Mouse (Mus musculus) E14TG2a.4 (cell line): ENCODE data around the gene Rhog.

Experiments
- H3K27me3 ChIP-seq: 2 replicates; pipeline ENCODE4 v1.6.1; 2014; ENCODE audit warnings: low read length, control low read depth; ENCODE audit not compliant: insufficient read depth
- H3K36me3 ChIP-seq: 2 replicates; pipeline ENCODE4 v1.6.1; 2014; ENCODE audit warnings: low read length, control low read depth; ENCODE audit not compliant: insufficient read depth
- H3K4me1 ChIP-seq: replicated peaks from 2 replicates; pipeline ENCODE4 v1.6.1; 2014; ENCODE audit warnings: low read depth, low read length, control low read depth
- H3K4me3 ChIP-seq: replicated peaks from 2 replicates; pipeline ENCODE4 v1.5.1; 2014; ENCODE audit warnings: mild to moderate bottlenecking, low read length
- H3K9me3 ChIP-seq: 2 replicates; pipeline ENCODE4 v1.6.1; 2014; ENCODE audit warnings: low read length, control low read depth
- CTCF ChIP-seq: conservative IDR thresholded peaks from 2 replicates; pipeline ENCODE4 v1.5.1; 2014; ENCODE audit warnings: low read length
- NANOG ChIP-seq: IDR thresholded peaks from 2 replicates; pipeline ENCODE4 v1.6.1; 2014; ENCODE audit warnings: borderline replicate concordance, low read length, mixed read lengths
- POU5F1 ChIP-seq: IDR thresholded peaks from 2 replicates; pipeline ENCODE4 v1.6.1; 2014; ENCODE audit warnings: low read length, borderline replicate concordance

Gene Rhog

GRCm38 (mm10) chr7:102200576-102200975 is 55.3 kb downstream of the Rhog start:
- no peaks in the 10 kb centered on the region for H3K9me3 ChIP-seq
- peaks cover 74% of the 10 kb centered on the region for H3K4me1 ChIP-seq
- no peaks in the 10 kb centered on the region for H3K27me3 ChIP-seq
- TF ChIP-seq POU5F1 (no peak), CTCF (no peak), NANOG (no peak; the same call in 1 of the 2 replicates)
- H3K4me3 ChIP-seq = 0 out of 2 replicates have a peak overlapping the region, but pooled peaks have one; percentile 33
- peaks cover 31% of the 10 kb centered on the region for H3K36me3 ChIP-seq

GRCm38 (mm10) chr7:102192356-102192755 is 63.5 kb downstream of the Rhog start:
- peaks cover 88% of the 10 kb centered on the region for H3K36me3 ChIP-seq
- no peaks in the 10 kb centered on the region for H3K27me3 ChIP-seq
- TF ChIP-seq POU5F1 = no peak
- no peak for TF ChIP-seq NANOG
- TF ChIP-seq CTCF = no peak
- H3K4me3 ChIP-seq = no peak overlapping the region
- peaks cover 15% of the 10 kb centered on the region for H3K4me1 ChIP-seq
- H3K9me3 ChIP-seq = no peaks in the 10 kb centered on the region
